Mouse (Mus musculus): ENCODE measurements around the gene Gm49403.
A peak's percentile ranks its signal among the peaks of the same experiment; 100 is the strongest.
"Not testable (repeated sequence)": the region's sequence is repeated elsewhere in the genome, so short reads cannot be mapped to it uniquely, and the experiment has no call there.

Gene Gm49403

GRCm38 (mm10) chr19:8871267-8872186, 12.2 kb upstream of the Gm49403 start, which contains the start of gene Ubxn1:
Gene Ubxn1 (plus strand): TSS chr19:8871496.
- DNase-seq (ENCODE audit: low spot score): peak; percentile 97

- no peak for DNase-seq (ENCODE audit: low spot score)
Observed at GRCm38 (mm10) chr19:8872266-8872840, 11.4 kb upstream of the Gm49403 start.

GRCm38 (mm10) chr19:8875031-8875430, 8.7 kb upstream of the Gm49403 start:
- DNase-seq (ENCODE audit: low spot score): no peak

GRCm38 (mm10) chr19:8880311-8881033, 3.3 kb upstream of the Gm49403 start, which contains the start of gene Uqcc3:
Gene Uqcc3 (minus strand): TSS chr19:8880923.
- DNase-seq (ENCODE audit: low spot score): peak; percentile 83

- DNase-seq (ENCODE audit: low spot score): no peak
Observed at GRCm38 (mm10) chr19:8881034-8881392, 2.7 kb upstream of the Gm49403 start.

GRCm38 (mm10) chr19:8886916-8887584, 3.3 kb downstream of the Gm49403 start:
- DNase-seq (ENCODE audit: low spot score): no peak

- no peak for DNase-seq (ENCODE audit: low spot score)
Observed at GRCm38 (mm10) chr19:8887585-8888463, 4.1 kb downstream of the Gm49403 start.

GRCm38 (mm10) chr19:8888511-8889385, 5.0 kb downstream of the Gm49403 start, which contains the start of the genes 1810009A15Rik and Gm49416:
Gene 1810009A15Rik (plus strand): TSS chr19:8888853.
Gene Gm49416 (plus strand): TSS chr19:8888926.
- DNase-seq (ENCODE audit: low spot score): peak; percentile 89

- DNase-seq (ENCODE audit: low spot score): peak; percentile 65
Observed at GRCm38 (mm10) chr19:8892829-8893766, 9.4 kb downstream of the Gm49403 start, which contains the start of gene Ints5. Gene Ints5 (plus strand): TSS chr19:8893005.

- no peak for DNase-seq (ENCODE audit: low spot score)
Observed at GRCm38 (mm10) chr19:8895397-8895960, 11.7 kb downstream of the Gm49403 start.

- DNase-seq (ENCODE audit: low spot score): not testable (repeated sequence)
Observed at GRCm38 (mm10) chr19:8896231-8896630, 12.5 kb downstream of the Gm49403 start.

- not testable (repeated sequence) for DNase-seq (ENCODE audit: low spot score)
Observed at GRCm38 (mm10) chr19:8897211-8897864, 13.6 kb downstream of the Gm49403 start.

- peak; percentile 93 for DNase-seq (ENCODE audit: low spot score)
Observed at GRCm38 (mm10) chr19:8897865-8898495, 14.2 kb downstream of the Gm49403 start, which contains the start of gene Ganab. Gene Ganab (plus strand): TSS chr19:8898071.

GRCm38 (mm10) chr19:8898576-8898975, 14.8 kb downstream of the Gm49403 start:
- DNase-seq (ENCODE audit: low spot score): no peak

- DNase-seq (ENCODE audit: low spot score): no peak
Observed at GRCm38 (mm10) chr19:8899079-8899478, 15.3 kb downstream of the Gm49403 start.

GRCm38 (mm10) chr19:8903412-8903811, 19.7 kb downstream of the Gm49403 start:
- DNase-seq (ENCODE audit: low spot score): no peak

GRCm38 (mm10) chr19:8908531-8908930, 24.8 kb downstream of the Gm49403 start:
- DNase-seq (ENCODE audit: low spot score): no peak

All from left cerebral cortex, adult 11 months (tissue).